Mouse (Mus musculus) hindbrain, embryonic 10.5 days (tissue): ENCODE data around the gene Med9. TPM values are rescaled to one million over a fixed set of nuclear protein-coding genes. Genes with fewer than 3 reads are reported as not detected.
A peak's percentile ranks its signal among the peaks of the same experiment; 100 is the strongest.

ENCODE experiments used
- DNase-seq: peaks from one replicate; pipeline ENCODE4 v3.0.0-alpha.2; 2017; ENCODE audit warnings: low spot score
- H3K27ac ChIP-seq: fragments of 300-500 bp; sonication (generic); 2 replicates; pipeline ENCODE4 v1.5.1; 2016; ENCODE audit warnings: mild to moderate bottlenecking, moderate library complexity
- H3K27me3 ChIP-seq: fragments of 300-500 bp; sonication (generic); 2 replicates; pipeline ENCODE4 v1.6.1; 2016; ENCODE audit warnings: mild to moderate bottlenecking; ENCODE audit not compliant: poor library complexity, insufficient read depth, severe bottlenecking
- H3K36me3 ChIP-seq: fragments of 300-500 bp; sonication (generic); 2 replicates; pipeline ENCODE4 v1.6.1; 2016; ENCODE audit warnings: mild to moderate bottlenecking, moderate library complexity
- H3K4me1 ChIP-seq: fragments of 300-500 bp; sonication (generic); replicated peaks from 2 replicates; pipeline ENCODE4 v1.6.1; 2016; ENCODE audit warnings: mild to moderate bottlenecking
- H3K4me3 ChIP-seq: fragments of 300-500 bp; sonication (generic); 2 replicates; pipeline ENCODE4 v1.5.1; 2016; ENCODE audit warnings: mild to moderate bottlenecking, moderate library complexity
- H3K9me3 ChIP-seq: fragments of 300-500 bp; sonication (generic); 2 replicates; pipeline ENCODE4 v1.6.1; 2016; ENCODE audit warnings: mild to moderate bottlenecking, moderate library complexity
- WGBS: fragments of 180-500 bp; shearing (Covaris S2); methylation state at CpG from one replicate; pipeline ENCODE4 v1.1.7; 2016; 5-methylcytosine and 5-hydroxymethylcytosine counted together
- polyA plus RNA-seq: library from polyadenylated mRNA; unstranded; fragments of >200 nt; fragmentation: Nextera tagmentation; extraction: Ambion mirVana; gene quantifications from 2 replicates; pipeline ENCODE4 v1.2.1, GENCODE M21; 2016

Gene Med9
- polyA plus RNA-seq, 1 experiment from 2014 or later = 53.3 TPM

- WGBS = 83% methylated on average over 4 of the region's 4 CpGs
- DNase-seq = no peak
- Histone ChIP-seq H3K9me3 (no peaks in the 10 kb centered on the region), H3K27me3 (peaks cover 31% of the 10 kb centered on the region), H3K4me3 (no peak overlapping the region), H3K4me1 (peaks cover 24% of the 10 kb centered on the region), H3K36me3 (peaks cover 47% of the 10 kb centered on the region), H3K27ac (no peak overlapping the region)
Observed at GRCm38 (mm10) chr11:59959453-59959852, 11.4 kb downstream of the Med9 start.

GRCm38 (mm10) chr11:59960476-59961337, 12.7 kb downstream of the Med9 start:
- Histone ChIP-seq H3K4me1 (peaks cover 36% of the 10 kb centered on the region), H3K27ac (no peak overlapping the region), H3K4me3 (no peak overlapping the region), H3K36me3 (peaks cover 40% of the 10 kb centered on the region), H3K27me3 (peaks cover 40% of the 10 kb centered on the region), H3K9me3 (no peaks in the 10 kb centered on the region)
- DNase-seq = no peak
- 82% methylated on average over 20 of the region's 20 CpGs for WGBS

GRCm38 (mm10) chr11:59961338-59961875, 13.4 kb downstream of the Med9 start:
- H3K36me3 ChIP-seq = peaks cover 36% of the 10 kb centered on the region
- 86% methylated on average over 9 of the region's 9 CpGs for WGBS
- peaks cover 43% of the 10 kb centered on the region for H3K4me1 ChIP-seq
- H3K27ac ChIP-seq = no peak overlapping the region
- peaks cover 47% of the 10 kb centered on the region for H3K27me3 ChIP-seq
- DNase-seq = no peak
- no peak overlapping the region for H3K4me3 ChIP-seq
- H3K9me3 ChIP-seq = no peaks in the 10 kb centered on the region

GRCm38 (mm10) chr11:59962590-59962989, 14.6 kb downstream of the Med9 start:
- no peak overlapping the region for H3K4me3 ChIP-seq
- peaks cover 26% of the 10 kb centered on the region for H3K36me3 ChIP-seq
- 71% methylated on average over 3 of the region's 3 CpGs for WGBS
- H3K27ac ChIP-seq = no peak overlapping the region
- no peak for DNase-seq
- no peaks in the 10 kb centered on the region for H3K9me3 ChIP-seq
- peaks cover 56% of the 10 kb centered on the region for H3K27me3 ChIP-seq
- peaks cover 46% of the 10 kb centered on the region for H3K4me1 ChIP-seq

- Histone ChIP-seq H3K4me1 (peaks cover 46% of the 10 kb centered on the region), H3K27ac (peak overlapping the region; percentile 79; the same call in 1 of the 2 replicates), H3K9me3 (no peaks in the 10 kb centered on the region), H3K27me3 (peaks cover 64% of the 10 kb centered on the region), H3K36me3 (peaks cover 26% of the 10 kb centered on the region), H3K4me3 (peak overlapping the region; percentile 58)
- DNase-seq = peak; percentile 45
- WGBS = 5% methylated on average over 34 of the region's 34 CpGs
Observed at GRCm38 (mm10) chr11:59963364-59964162, 15.6 kb downstream of the Med9 start.

GRCm38 (mm10) chr11:59964163-59964758, 16.3 kb downstream of the Med9 start:
- no peaks in the 10 kb centered on the region for H3K9me3 ChIP-seq
- H3K4me3 ChIP-seq = peak overlapping the region; percentile 58
- WGBS = 3% methylated on average over 33 of the region's 33 CpGs
- peak overlapping the region; percentile 79 for H3K27ac ChIP-seq
- peaks cover 26% of the 10 kb centered on the region for H3K36me3 ChIP-seq
- peaks cover 46% of the 10 kb centered on the region for H3K4me1 ChIP-seq
- no peak for DNase-seq
- H3K27me3 ChIP-seq = peaks cover 71% of the 10 kb centered on the region

- 1% methylated on average over 28 of the region's 28 CpGs for WGBS
- Histone ChIP-seq H3K4me3 (peak within 1 kb of the TSS; percentile 58), H3K27ac (peak within 1 kb of the TSS; percentile 79), H3K4me1 (peaks cover 46% of the 10 kb centered on the region), H3K9me3 (no peaks in the 10 kb centered on the region), H3K36me3 (peaks cover 26% of the 10 kb centered on the region), H3K27me3 (peaks cover 74% of the 10 kb centered on the region)
- peak; percentile 67 for DNase-seq
Observed at GRCm38 (mm10) chr11:59964818-59965217, 16.8 kb downstream of the Med9 start, which contains the start of gene Rasd1. TSS of gene Rasd1 (minus strand) at chr11:59964944.

- Histone ChIP-seq H3K27me3 (peaks cover 79% of the 10 kb centered on the region), H3K4me3 (peak overlapping the region; percentile 58), H3K9me3 (no peaks in the 10 kb centered on the region), H3K27ac (peak overlapping the region; percentile 79), H3K4me1 (peaks cover 48% of the 10 kb centered on the region), H3K36me3 (peaks cover 24% of the 10 kb centered on the region)
- DNase-seq = peak; percentile 87
- WGBS = 30% methylated on average over 25 of the region's 25 CpGs
Observed at GRCm38 (mm10) chr11:59965227-59966101, 17.5 kb downstream of the Med9 start.

GRCm38 (mm10) chr11:59966102-59966483, 18.1 kb downstream of the Med9 start:
- 0 out of 2 replicates have a peak overlapping the region, but pooled peaks have one; percentile 13 for H3K27ac ChIP-seq
- peaks cover 17% of the 10 kb centered on the region for H3K36me3 ChIP-seq
- H3K4me1 ChIP-seq = peaks cover 51% of the 10 kb centered on the region
- no peak for DNase-seq
- H3K4me3 ChIP-seq = no peak overlapping the region
- H3K27me3 ChIP-seq = peaks cover 85% of the 10 kb centered on the region
- WGBS = 74% methylated on average over 4 of the region's 4 CpGs
- H3K9me3 ChIP-seq = no peaks in the 10 kb centered on the region

GRCm38 (mm10) chr11:59967765-59968164, 19.8 kb downstream of the Med9 start:
- no peak overlapping the region for H3K27ac ChIP-seq
- no peak overlapping the region for H3K4me3 ChIP-seq
- peaks cover 78% of the 10 kb centered on the region for H3K27me3 ChIP-seq
- H3K9me3 ChIP-seq = no peaks in the 10 kb centered on the region
- H3K4me1 ChIP-seq = peaks cover 55% of the 10 kb centered on the region
- no peak for DNase-seq
- H3K36me3 ChIP-seq = peaks cover under 1% of the 10 kb centered on the region; the same call in 1 of the 2 replicates
- whole genome bisulfite sequencing = 90% methylated on average over 1 of the region's 1 CpGs

- Histone ChIP-seq H3K9me3 (no peaks in the 10 kb centered on the region), H3K27ac (no peak overlapping the region), H3K4me1 (peaks cover 51% of the 10 kb centered on the region), H3K36me3 (no peaks in the 10 kb centered on the region), H3K27me3 (peaks cover 81% of the 10 kb centered on the region), H3K4me3 (no peak overlapping the region)
- WGBS = 75% methylated on average over 5 of the region's 5 CpGs
- DNase-seq = no peak
Observed at GRCm38 (mm10) chr11:59970780-59971179, 22.8 kb downstream of the Med9 start.
